Comparison of ENCODE assay signal across 21 mouse cellular contexts in the genomic region with DNA sequence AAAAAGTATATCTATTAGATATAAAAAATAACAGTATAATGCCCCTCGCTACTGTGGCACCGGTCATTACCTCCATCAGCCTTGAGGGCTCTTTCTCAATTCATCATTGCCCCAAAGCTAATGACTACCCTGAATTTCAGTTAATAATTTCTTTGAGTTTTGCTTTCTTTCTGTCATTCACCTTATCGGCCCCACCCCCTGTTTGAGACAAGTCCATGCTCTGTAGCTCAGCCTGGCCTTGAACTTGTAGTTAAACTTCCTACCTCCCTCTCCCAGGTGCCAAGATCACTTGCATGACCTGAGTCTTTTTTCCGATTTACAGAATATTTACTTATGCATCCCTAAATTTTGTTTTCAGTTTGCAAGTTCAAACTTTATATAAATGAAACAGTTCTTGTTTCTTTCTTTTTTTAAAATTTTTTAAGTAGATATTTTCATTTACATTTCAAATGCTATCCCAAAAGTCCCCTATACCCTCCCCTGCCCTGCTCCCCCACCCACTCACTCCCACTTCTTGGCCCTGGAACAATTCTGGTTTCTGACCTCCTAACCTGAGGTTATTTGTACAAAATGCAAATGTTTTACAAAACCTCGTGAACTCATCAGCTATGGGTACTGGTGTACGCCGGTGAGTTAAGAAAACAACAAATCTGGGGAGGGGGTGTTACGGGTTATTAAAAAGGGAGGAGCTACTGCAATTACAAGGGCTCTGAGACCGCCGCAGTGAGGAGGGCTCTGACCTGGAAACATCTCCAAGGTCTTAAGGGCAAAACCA. TPM values are rescaled to one million over a fixed set of nuclear protein-coding genes. Genes with fewer than 3 reads are reported as not detected.
A peak's percentile ranks its signal among the peaks of the same experiment; 100 is the strongest.
DNase-seq lines count a peak whose midpoint lies in the region; ATAC-seq and TF ChIP-seq lines count a peak whose summit lies in the region.
"Had no signal": no experiment of that assay in that cellular context is flagged by ENCODE, and none has a peak within 500 bp of the region (broad histone marks: within the 10 kb centered on the region; RNA-seq: fewer than 3 reads in every experiment).

No protein-coding gene starts in this region.

- H3K9ac ChIP-seq in liver, adult 2 months (ENCODE audit: low read depth, low read length) = peak overlapping the region; percentile 59
- 0 out of 2 replicates have a peak overlapping the region, but pooled peaks have one; percentile 10 for H3K9ac ChIP-seq in intestine, embryonic 15.5 days
- H3K9ac ChIP-seq in liver, embryonic 13.5 days = no peak overlapping the region
- no peak overlapping the region for H3K9ac ChIP-seq in heart, adult 2 months (ENCODE audit: low read depth, low read length)
- H3K9ac ChIP-seq: embryonic facial prominence, embryonic 13.5 days; hindbrain, embryonic 14.5 days; midbrain, embryonic 12.5 days had no signal

- H3K27me3 ChIP-seq in liver, adult 2 months (ENCODE audit: control insufficient read depth, insufficient read depth, low read length) = no peaks in the 10 kb centered on the region
- no peaks in the 10 kb centered on the region for H3K27me3 ChIP-seq in intestine, embryonic 15.5 days (replicated peaks)
- peaks cover 3% of the 10 kb centered on the region; the same call in 1 of the 2 replicates for H3K27me3 ChIP-seq in liver, embryonic 13.5 days
- no peaks in the 10 kb centered on the region for H3K27me3 ChIP-seq in heart, adult 2 months (ENCODE audit: control insufficient read depth, insufficient read depth, low read length)
- H3K27me3 ChIP-seq: embryonic facial prominence, embryonic 13.5 days; midbrain, embryonic 12.5 days had no signal

- no peaks in the 10 kb centered on the region for H3K9me3 ChIP-seq in intestine, embryonic 15.5 days
- no peaks in the 10 kb centered on the region for H3K9me3 ChIP-seq in liver, embryonic 13.5 days (replicated peaks)
- H3K9me3 ChIP-seq: embryonic facial prominence, embryonic 13.5 days had no signal

- TF ChIP-seq POLR2A in liver, adult 2 months (IDR thresholded peaks at IDR 0.05; ENCODE audit: extremely low read depth, insufficient read depth, low read length) = no peak
- no peak for TF ChIP-seq POLR2A in heart, adult 2 months (IDR thresholded peaks at IDR 0.05; ENCODE audit: insufficient read depth, low read depth, low read length)

- TF ChIP-seq CTCF in liver, adult 2 months (IDR thresholded peaks at IDR 0.05; ENCODE audit: low read depth, low read length) = no peak
- TF ChIP-seq CTCF in heart, adult 2 months (IDR thresholded peaks at IDR 0.05) = no peak

- intact Hi-C loops in heart, postnatal 36 days (cut with DNase I) = no loop called here
- intact Hi-C loops in heart, adult 2 months (cut with DNase I) = no loop called here

- no peak for TF ChIP-seq EP300 in heart, adult 2 months (IDR thresholded peaks at IDR 0.05; ENCODE audit: insufficient read depth, low read depth, low read length)

- H3K79me2 ChIP-seq in liver, adult 2 months (ENCODE audit: control insufficient read depth, insufficient read depth, low read length) = no peaks in the 10 kb centered on the region
- no peaks in the 10 kb centered on the region for H3K79me2 ChIP-seq in heart, adult 2 months (replicated peaks; ENCODE audit: control insufficient read depth, insufficient read depth, low read length)

- WGBS in liver, adult 2 months = 20% methylated on average over 10 of the region's 10 CpGs
- WGBS in intestine, embryonic 15.5 days = 62% methylated on average over 10 of the region's 10 CpGs
- WGBS in liver, embryonic 13.5 days (ENCODE audit: insufficient replicate concordance) = 66% methylated on average over 10 of the region's 10 CpGs
- WGBS in heart, adult 2 months = 80% methylated on average over 10 of the region's 10 CpGs

- peaks cover 8% of the 10 kb centered on the region; the same call in 1 of the 2 replicates for H3K4me1 ChIP-seq in liver, adult 2 months (ENCODE audit: control insufficient read depth, insufficient read depth, low read length)
- H3K4me1 ChIP-seq in intestine, embryonic 15.5 days (replicated peaks) = 0 out of 2 replicates have a peak, but pooled peaks cover 4% of the 10 kb centered on the region
- peaks cover 13% of the 10 kb centered on the region for H3K4me1 ChIP-seq in liver, embryonic 13.5 days (replicated peaks)
- peaks cover 1% of the 10 kb centered on the region; the same call in 1 of the 2 replicates for H3K4me1 ChIP-seq in heart, adult 2 months (ENCODE audit: control insufficient read depth, insufficient read depth, low read length)
- H3K4me1 ChIP-seq: embryonic facial prominence, embryonic 13.5 days had no signal

- DNase-seq in liver, adult 2 months (ENCODE audit: extremely low read depth, low read depth, low spot score) = peak; percentile 99
- no peak for DNase-seq in liver
- DNase-seq in liver, embryonic 13.5 days = no peak
- peak; percentile 39 for DNase-seq in yolk sac, embryonic 10.5 days (ENCODE audit: low spot score)
- no peak for DNase-seq in heart, postnatal 36 days
- DNase-seq in heart, adult 2 months = no peak
- DNase-seq: cerebellum, adult 9-10 months; gastrocnemius, postnatal 10 days; layer of hippocampus, postnatal 36 days; lung, adult 2 months; thymus, adult 2 months had no signal

- no peak overlapping the region for H3K4me3 ChIP-seq in liver, adult 2 months (ENCODE audit: insufficient read depth, low read depth, low read length)
- H3K4me3 ChIP-seq in intestine, embryonic 15.5 days (replicated peaks) = no peak overlapping the region
- H3K4me3 ChIP-seq in liver, embryonic 13.5 days (replicated peaks) = no peak overlapping the region
- no peak overlapping the region for H3K4me3 ChIP-seq in heart, adult 2 months
- H3K4me3 ChIP-seq: embryonic facial prominence, embryonic 13.5 days; midbrain, embryonic 12.5 days had no signal

- H3K36me3 ChIP-seq in liver, adult 2 months (ENCODE audit: control insufficient read depth, insufficient read depth, low read length) = no peaks in the 10 kb centered on the region
- H3K36me3 ChIP-seq in intestine, embryonic 15.5 days = no peaks in the 10 kb centered on the region
- H3K36me3 ChIP-seq in liver, embryonic 13.5 days = no peaks in the 10 kb centered on the region
- H3K36me3 ChIP-seq in heart, adult 2 months (ENCODE audit: control insufficient read depth, insufficient read depth, low read length) = no peaks in the 10 kb centered on the region
- H3K36me3 ChIP-seq: embryonic facial prominence, embryonic 13.5 days; midbrain, embryonic 12.5 days had no signal

- ATAC-seq in intestine, embryonic 15.5 days = peak; percentile 53
- ATAC-seq in liver, embryonic 13.5 days (ENCODE audit: low read depth) = no peak
- ATAC-seq: forebrain, embryonic 16.5 days had no signal

- peak overlapping the region; percentile 37 for H3K4me2 ChIP-seq in intestine, embryonic 15.5 days (replicated peaks)
- 0 out of 2 replicates have a peak overlapping the region, but pooled peaks have one; percentile 21 for H3K4me2 ChIP-seq in liver, embryonic 13.5 days
- H3K4me2 ChIP-seq: embryonic facial prominence, embryonic 13.5 days; hindbrain, embryonic 14.5 days; midbrain, embryonic 12.5 days had no signal

- peak overlapping the region; percentile 94 for H3K27ac ChIP-seq in liver, adult 2 months (replicated peaks; ENCODE audit: insufficient read depth, low read depth, low read length)
- peak overlapping the region; percentile 75 for H3K27ac ChIP-seq in intestine, embryonic 15.5 days
- peak overlapping the region; percentile 70 for H3K27ac ChIP-seq in liver, embryonic 13.5 days
- no peak overlapping the region for H3K27ac ChIP-seq in heart, adult 2 months
- H3K27ac ChIP-seq: embryonic facial prominence, embryonic 13.5 days; hindbrain, embryonic 14.5 days; macrophage; midbrain, embryonic 12.5 days had no signal

RNA-seq across cellular contexts. Expression of gene Gpatch3, which starts 5.1 kb away (rescaled TPM):
- total RNA-seq in liver, adult 2 months (2014; rRNA removed) = 3.8 and 4.3 TPM in 2 replicates
- 3.8 and 4.2 TPM in 2 replicates for polyA plus RNA-seq in liver, adult 2 months (2012; rRNA removed)
- polyA plus RNA-seq in intestine, embryonic 15.5 days (2015; fragmentation: Nextera tagmentation; extraction: Ambion mirVana) = 6.7 and 7.1 TPM in 2 replicates
- polyA plus RNA-seq in liver, embryonic 13.5 days (2015; fragmentation: Nextera tagmentation; extraction: Ambion mirVana) = 4.3 and 4.6 TPM in 2 replicates
- 1 to 10 TPM; 3.3 to 5.5 TPM for total RNA-seq in heart, postnatal 36 days (2021)
- 1 to 10 TPM; 3.4 to 5.0 TPM for total RNA-seq in heart, adult 2 months (2021)
- polyA plus RNA-seq in heart, adult 2 months (2012; rRNA removed) = 1.9 and 2.1 TPM in 2 replicates

RNA-seq across cellular contexts. Expression of gene Gpn2, which starts 14.7 kb away (rescaled TPM):
- 8.9 and 10.1 TPM in 2 replicates for total RNA-seq in liver, adult 2 months (2014; rRNA removed)
- 35.0 and 38.2 TPM in 2 replicates for polyA plus RNA-seq in liver, adult 2 months (2012; rRNA removed)
- 16.5 and 19.8 TPM in 2 replicates for polyA plus RNA-seq in intestine, embryonic 15.5 days (2015; fragmentation: Nextera tagmentation; extraction: Ambion mirVana)
- polyA plus RNA-seq in liver, embryonic 13.5 days (2015; fragmentation: Nextera tagmentation; extraction: Ambion mirVana) = 12.5 and 13.5 TPM in 2 replicates
- total RNA-seq in heart, postnatal 36 days (2021) = 1 to 10 TPM; 7.0 TPM
- total RNA-seq in heart, adult 2 months (2021) = 1 to 10 TPM; 6.8 to 7.3 TPM
- polyA plus RNA-seq in heart, adult 2 months (2012; rRNA removed) = 12.1 and 17.7 TPM in 2 replicates

RNA-seq across cellular contexts. Expression of gene Nr0b2, which starts 16.3 kb away (rescaled TPM):
- 25.7 and 52.4 TPM in 2 replicates for total RNA-seq in liver, adult 2 months (2014; rRNA removed)
- polyA plus RNA-seq in liver, adult 2 months (2012; rRNA removed) = 164 and 300 TPM in 2 replicates
- 7.5 and 8.1 TPM in 2 replicates for polyA plus RNA-seq in intestine, embryonic 15.5 days (2015; fragmentation: Nextera tagmentation; extraction: Ambion mirVana)
- 0.31 and 0.51 TPM in 2 replicates for polyA plus RNA-seq in liver, embryonic 13.5 days (2015; fragmentation: Nextera tagmentation; extraction: Ambion mirVana)
- total RNA-seq in heart, postnatal 36 days (2021) = 10 to 100 TPM; 14.2 to 15.3 TPM
- 10 to 100 TPM; 13.1 to 14.5 TPM for total RNA-seq in heart, adult 2 months (2021)
- 28.3 and 45.4 TPM in 2 replicates for polyA plus RNA-seq in heart, adult 2 months (2012; rRNA removed)
- total RNA-seq: layer of hippocampus, postnatal 36 days; left cerebral cortex, postnatal 36 days; MEL; neutrophil, adult 5-6 weeks had no signal
- polyA plus RNA-seq: C2C12; embryonic facial prominence, embryonic 13.5 days; forebrain, embryonic 16.5 days; hindbrain, embryonic 14.5 days; macrophage; midbrain, embryonic 12.5 days had no signal

RNA-seq across cellular contexts. Expression of gene Nudc, which starts 23.7 kb away (rescaled TPM):
- total RNA-seq in liver, adult 2 months (2014; rRNA removed) = 48.1 and 50.6 TPM in 2 replicates
- 44.3 and 48.7 TPM in 2 replicates for polyA plus RNA-seq in liver, adult 2 months (2012; rRNA removed)
- polyA plus RNA-seq in intestine, embryonic 15.5 days (2015; fragmentation: Nextera tagmentation; extraction: Ambion mirVana) = 280 and 288 TPM in 2 replicates
- 214 and 231 TPM in 2 replicates for polyA plus RNA-seq in liver, embryonic 13.5 days (2015; fragmentation: Nextera tagmentation; extraction: Ambion mirVana)
- 10 to 100 TPM; 68.6 to 76.2 TPM for total RNA-seq in heart, postnatal 36 days (2021)
- 10 to 100 TPM; 70.5 to 78.8 TPM for total RNA-seq in heart, adult 2 months (2021)
- polyA plus RNA-seq in heart, adult 2 months (2012; rRNA removed) = 40.5 and 52.5 TPM in 2 replicates

RNA-seq across cellular contexts. Expression of gene Sfn, which starts 32.5 kb away (rescaled TPM):
- 0.55 and 0.81 TPM in 2 replicates for total RNA-seq in liver, adult 2 months (2014; rRNA removed)
- polyA plus RNA-seq in liver, adult 2 months (2012; rRNA removed) = 0.54 and 0.77 TPM in 2 replicates
- 47.4 and 51.0 TPM in 2 replicates for polyA plus RNA-seq in intestine, embryonic 15.5 days (2015; fragmentation: Nextera tagmentation; extraction: Ambion mirVana)
- polyA plus RNA-seq in liver, embryonic 13.5 days (2015; fragmentation: Nextera tagmentation; extraction: Ambion mirVana) = 0.77 and 0.92 TPM in 2 replicates
- 1 to 10 TPM; 1.1 to 1.5 TPM for total RNA-seq in heart, postnatal 36 days (2021)
- total RNA-seq in heart, adult 2 months (2021) = 1 to 10 TPM; 1.2 TPM
- 1.4 and 2.0 TPM in 2 replicates for polyA plus RNA-seq in heart, adult 2 months (2012; rRNA removed)

Comparison
In these comparisons a context has a peak if more than half of its experiments do, and no peak if none do; other contexts are left out.
1. DNase-seq: peak in liver, adult 2 months (single experiment) and yolk sac, embryonic 10.5 days (single experiment); none in liver (single experiment), liver, embryonic 13.5 days (single experiment), heart, postnatal 36 days (0 of 2) and heart, adult 2 months (0 of 2).
2. H3K9ac ChIP-seq: peak in liver, adult 2 months (single experiment) and intestine, embryonic 15.5 days (single experiment); none in liver, embryonic 13.5 days (single experiment) and heart, adult 2 months (single experiment).